ENCODE assay signal across 20 mouse cellular contexts in the genomic region with DNA sequence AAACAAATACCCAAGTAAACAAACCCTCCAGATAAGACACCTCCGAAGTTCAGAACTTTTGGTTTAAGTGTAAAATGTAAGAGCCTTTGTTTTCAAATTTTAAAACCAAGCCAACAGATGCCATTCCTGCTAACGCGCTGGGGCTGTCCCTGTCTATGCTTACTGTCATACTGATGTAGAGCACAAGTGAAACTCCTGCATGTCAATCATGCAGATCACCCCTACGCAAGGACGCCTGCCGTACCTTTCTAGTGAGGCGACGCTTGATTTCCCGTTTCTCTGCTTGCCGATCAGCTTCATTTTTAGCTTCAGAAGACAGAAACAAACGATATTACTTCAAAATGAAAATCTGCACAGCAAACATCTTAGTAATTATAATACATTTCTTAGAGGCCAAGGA.
"Had no signal": no experiment of that assay in that cellular context is flagged by ENCODE, and none has a peak within 500 bp of the region (broad histone marks: within the 10 kb centered on the region; RNA-seq: fewer than 3 reads in every experiment).

No protein-coding gene starts in this region.

- H3K27ac ChIP-seq: kidney, embryonic 15.5 days; left cerebral cortex, adult 2 months; limb, embryonic 12.5 days; limb, embryonic 15.5 days; liver, embryonic 14.5 days; macrophage; midbrain, embryonic 13.5 days; stomach, postnatal 0 days had no signal

- H3K4me3 ChIP-seq: kidney, embryonic 15.5 days; left cerebral cortex, adult 2 months; limb, embryonic 12.5 days; limb, embryonic 15.5 days; midbrain, embryonic 13.5 days had no signal

- H3K27me3 ChIP-seq: kidney, embryonic 15.5 days; limb, embryonic 12.5 days; limb, embryonic 15.5 days; midbrain, embryonic 13.5 days had no signal

- H3K9ac ChIP-seq: kidney, embryonic 15.5 days; limb, embryonic 12.5 days; limb, embryonic 15.5 days; liver, embryonic 14.5 days; liver, postnatal 0 days; lung, embryonic 14.5 days; midbrain, embryonic 13.5 days had no signal

- H3K4me1 ChIP-seq: kidney, embryonic 15.5 days; limb, embryonic 12.5 days; limb, embryonic 15.5 days; midbrain, embryonic 13.5 days had no signal

- H3K4me2 ChIP-seq: kidney, embryonic 15.5 days; limb, embryonic 12.5 days; limb, embryonic 15.5 days; liver, embryonic 11.5 days; lung, embryonic 14.5 days; midbrain, embryonic 13.5 days had no signal

- ATAC-seq: liver, postnatal 0 days; lung, postnatal 0 days; midbrain, embryonic 13.5 days had no signal

- DNase-seq: kidney, adult 8-10 months; kidney, postnatal 10 days; kidney, postnatal 36 days; layer of hippocampus, postnatal 36 days; left cerebral cortex, postnatal 4 days; liver, postnatal 0 days; lung, embryonic 14.5 days; right cerebral cortex, postnatal 25 days; spleen, adult 18-20 months; thymus, postnatal 25 days had no signal

- H3K9me3 ChIP-seq: kidney, embryonic 15.5 days; limb, embryonic 12.5 days; limb, embryonic 15.5 days; midbrain, embryonic 13.5 days had no signal
